Mouse (Mus musculus): ENCODE results near the gene Polr2e.

Gene Polr2e

GRCm38 (mm10) chr10:80017361-80017760, 22.2 kb downstream of the Polr2e start:
- DNase-seq (ENCODE audit: inconsistent ontology term) = no peak

DNA sequence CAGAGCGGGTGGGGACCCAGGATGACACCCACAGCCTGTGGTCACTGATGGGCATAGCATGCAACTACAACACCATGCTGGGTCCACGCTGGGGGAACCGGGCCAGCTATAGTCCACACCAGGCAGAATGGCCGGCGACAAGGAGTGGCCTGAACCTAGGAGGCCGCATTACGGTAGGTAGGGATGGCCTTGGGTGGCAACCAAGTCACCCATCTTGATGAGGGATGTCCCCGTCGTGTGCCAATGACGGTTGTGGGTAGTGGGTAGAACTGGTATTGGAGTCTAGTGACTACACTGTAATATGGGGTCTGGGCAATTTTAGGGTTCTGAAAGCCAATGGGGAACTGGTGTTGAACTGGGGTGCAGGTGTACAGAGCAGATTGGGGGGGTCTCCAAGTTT, 22.7 kb downstream of the Polr2e start:
- no peak for DNase-seq (ENCODE audit: inconsistent ontology term)

- no peak for DNase-seq (ENCODE audit: inconsistent ontology term)
Measured at GRCm38 (mm10) chr10:80016511-80016910, 23.1 kb downstream of the Polr2e start, which contains the start of gene Arhgap45. Arhgap45 (plus strand) TSS chr10:80016653.

- no peak for DNase-seq (ENCODE audit: inconsistent ontology term)
Measured at GRCm38 (mm10) chr10:80015583-80015982, 24.0 kb downstream of the Polr2e start.

- DNase-seq (ENCODE audit: inconsistent ontology term) = no peak
Measured at GRCm38 (mm10) chr10:80014484-80015290, 24.9 kb downstream of the Polr2e start.

- DNase-seq (ENCODE audit: inconsistent ontology term) = no peak
Measured at GRCm38 (mm10) chr10:80013609-80014008, 26.0 kb downstream of the Polr2e start.

- DNase-seq (ENCODE audit: inconsistent ontology term) = no peak
Measured at GRCm38 (mm10) chr10:80011740-80012139, 27.9 kb downstream of the Polr2e start.

- no peak for DNase-seq (ENCODE audit: inconsistent ontology term)
Measured at GRCm38 (mm10) chr10:80004233-80004705, 35.3 kb downstream of the Polr2e start.

DNA sequence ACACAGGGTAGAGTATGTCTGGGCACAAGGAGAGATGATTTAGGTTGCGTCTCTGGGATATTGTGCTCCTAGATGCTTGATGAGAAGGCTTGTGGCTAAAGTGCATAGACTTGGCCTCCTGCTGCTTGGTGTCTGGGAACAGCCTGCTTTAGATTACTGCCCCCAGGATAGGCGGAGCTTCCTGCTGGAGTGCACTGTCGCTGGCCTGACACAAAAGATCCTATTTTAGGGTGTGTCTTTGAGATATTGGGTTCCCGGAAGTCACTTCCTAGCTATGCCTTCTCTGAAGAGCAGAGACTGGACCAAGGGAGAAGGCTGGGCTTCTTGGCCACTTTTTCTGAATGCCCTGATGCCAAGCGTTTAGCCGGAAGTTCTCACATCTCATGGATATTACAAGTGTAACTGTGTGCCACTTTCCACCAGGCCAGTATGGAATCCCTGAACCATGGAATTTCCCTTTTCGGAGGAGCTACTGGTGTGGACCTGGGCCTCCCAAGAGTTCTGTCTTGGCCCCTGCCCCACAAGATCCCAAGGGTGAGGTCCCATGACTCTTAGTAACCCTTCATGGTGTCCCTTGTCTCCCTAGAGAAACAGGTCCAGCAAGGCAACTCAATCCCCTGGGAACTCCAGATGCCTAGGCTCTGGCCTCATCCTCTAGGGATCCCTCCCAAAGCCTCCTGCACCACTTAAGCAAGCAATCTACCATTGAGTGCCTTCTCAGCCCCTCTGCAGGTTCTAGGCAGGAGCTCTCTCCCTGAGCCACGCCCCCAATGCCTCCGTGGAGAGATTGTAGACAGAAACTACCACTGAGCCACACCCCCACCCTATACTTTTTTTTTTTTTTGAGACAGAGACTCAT, 36.0 kb downstream of the Polr2e start:
- no peak for DNase-seq (ENCODE audit: inconsistent ontology term)

DNA sequence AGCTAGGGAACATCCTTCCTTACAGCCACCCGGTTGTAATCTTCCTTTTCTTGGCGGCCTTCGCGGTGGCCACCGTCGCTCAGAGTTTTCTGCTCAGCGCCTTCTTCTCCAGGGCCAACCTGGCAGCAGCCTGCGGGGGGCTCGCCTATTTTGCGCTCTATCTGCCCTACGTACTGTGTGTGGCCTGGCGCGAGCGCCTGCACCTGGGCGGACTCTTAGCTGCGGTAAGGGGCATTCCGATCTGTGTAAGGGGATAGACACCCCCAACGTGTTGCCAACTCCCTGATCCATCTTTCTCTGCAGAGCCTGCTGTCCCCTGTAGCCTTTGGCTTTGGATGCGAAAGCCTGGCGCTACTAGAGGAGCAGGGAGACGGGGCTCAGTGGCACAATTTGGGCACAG, 36.8 kb downstream of the Polr2e start:
- DNase-seq (ENCODE audit: inconsistent ontology term) = no peak

DNA sequence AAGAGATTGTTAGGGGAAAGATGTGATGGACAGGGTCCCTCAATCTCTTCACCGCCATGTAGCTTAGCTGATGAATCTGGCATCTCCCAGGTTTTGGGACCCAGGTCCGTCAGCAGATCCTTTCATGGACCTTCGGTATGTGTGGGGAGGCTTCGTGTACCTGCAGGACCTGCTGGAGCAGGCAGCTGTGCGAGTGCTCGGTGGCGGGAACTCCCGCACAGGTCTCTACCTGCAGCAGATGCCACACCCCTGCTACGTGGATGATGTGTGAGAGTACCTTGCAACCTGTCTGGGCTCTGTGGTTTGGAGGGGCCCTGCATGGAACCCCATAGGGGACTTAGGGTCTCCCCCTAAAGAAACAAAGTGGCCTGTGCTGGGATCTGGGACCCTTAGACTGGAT, 37.6 kb downstream of the Polr2e start:
- no peak for DNase-seq (ENCODE audit: inconsistent ontology term)

DNA sequence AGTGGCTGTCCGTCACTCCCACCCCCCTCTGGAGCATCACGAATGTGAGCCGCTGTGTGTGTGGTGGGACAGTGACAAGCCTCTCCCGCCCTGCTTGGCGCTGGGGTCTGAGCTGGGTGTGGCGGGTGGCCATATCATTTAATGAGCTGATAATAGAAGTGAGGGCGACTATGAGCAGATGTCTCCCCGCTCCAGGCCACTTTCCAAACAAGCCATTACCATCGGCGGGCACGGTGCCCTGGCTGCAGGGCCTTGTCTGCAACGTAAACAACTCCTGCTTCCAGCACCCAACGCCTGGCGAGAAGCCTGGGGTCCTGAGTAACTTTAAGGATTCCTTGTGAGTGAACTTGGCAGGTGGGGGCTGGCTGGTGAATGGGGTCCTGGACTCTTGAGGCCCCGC, 41.8 kb downstream of the Polr2e start:
- DNase-seq (ENCODE audit: inconsistent ontology term) = peak; percentile 67

- DNase-seq (ENCODE audit: inconsistent ontology term) = peak; percentile 72
Measured at GRCm38 (mm10) chr10:79997034-79997760, 42.4 kb downstream of the Polr2e start.

GRCm38 (mm10) chr10:79996272-79997033, 43.1 kb downstream of the Polr2e start, which contains the start of gene Abca7:
Abca7 (plus strand) TSS chr10:79996494.
- peak; percentile 97 for DNase-seq (ENCODE audit: inconsistent ontology term)

DNA sequence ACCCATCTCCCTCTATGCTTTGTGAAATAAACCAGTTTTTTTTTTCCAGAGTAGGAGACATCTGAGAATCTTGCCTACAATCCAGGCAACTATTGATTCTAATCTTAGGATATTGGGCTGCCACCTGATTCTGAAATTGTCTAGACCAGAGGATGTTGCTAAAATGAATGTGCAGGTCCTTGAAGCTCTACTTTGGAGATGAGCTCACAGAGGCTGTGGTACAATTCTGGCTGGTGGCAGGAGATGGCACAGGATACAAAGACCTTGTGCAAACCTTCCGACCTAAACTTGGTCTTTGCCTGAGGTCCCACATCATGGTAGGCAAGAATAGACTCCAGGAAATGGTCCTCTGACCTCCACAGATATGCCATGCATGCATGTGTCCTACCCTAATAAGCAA, 44.0 kb downstream of the Polr2e start:
- DNase-seq (ENCODE audit: inconsistent ontology term) = no peak

DNA sequence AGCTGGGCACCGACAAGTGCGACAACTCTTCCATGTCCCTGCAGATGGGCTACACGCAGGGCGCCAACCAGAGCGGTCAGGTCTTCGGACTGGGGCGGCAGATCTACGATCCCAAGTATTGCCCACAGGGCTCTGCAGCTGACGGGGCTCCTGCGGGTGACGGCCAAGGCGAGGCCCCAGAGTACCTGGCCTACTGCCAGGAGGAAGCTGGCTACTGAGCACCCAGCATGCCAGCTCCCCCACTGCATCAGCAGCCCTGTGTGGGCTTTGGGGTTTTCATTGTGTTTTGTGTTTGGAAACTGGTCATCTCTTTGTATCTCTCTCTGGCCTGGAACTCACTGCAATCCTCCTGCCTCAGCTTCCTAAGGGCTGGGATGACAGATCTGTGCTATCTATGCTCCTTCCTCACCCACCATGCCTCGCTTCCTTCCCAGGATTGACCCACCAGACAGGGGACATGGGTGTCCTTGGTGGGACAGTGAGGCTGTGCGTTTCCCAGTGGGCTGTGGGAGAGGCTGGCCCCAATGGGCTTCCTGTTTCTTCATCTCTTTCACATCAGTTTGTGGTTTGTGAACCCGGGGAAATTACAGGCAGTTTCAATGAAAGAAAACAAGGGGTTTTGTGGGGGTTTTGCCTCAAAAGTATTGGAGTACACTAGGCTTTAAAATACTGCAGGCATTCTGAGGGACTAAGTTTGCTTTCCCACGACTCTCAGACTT, 45.0 kb downstream of the Polr2e start:
- no peak for DNase-seq (ENCODE audit: inconsistent ontology term)

DNA sequence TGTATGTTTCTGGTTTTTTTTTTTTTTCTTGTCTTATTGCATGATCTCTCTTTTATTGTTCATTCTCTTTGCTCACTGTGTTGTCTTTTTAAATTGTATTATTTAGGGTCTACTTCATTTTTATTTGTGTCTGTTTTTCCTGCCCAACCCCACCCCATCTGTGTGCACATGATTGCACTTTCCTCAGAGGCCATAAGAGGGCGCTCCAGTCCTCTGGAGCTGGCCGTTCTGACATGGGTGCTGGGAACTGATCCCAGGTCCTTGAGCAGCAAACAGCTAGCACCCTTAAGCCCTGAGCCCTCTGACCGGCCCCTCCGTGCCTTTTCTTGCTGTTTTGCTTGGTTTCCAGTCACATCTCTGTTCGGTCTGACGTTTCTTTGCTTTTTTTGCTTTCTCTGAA, 48.0 kb downstream of the Polr2e start:
- no peak for DNase-seq (ENCODE audit: inconsistent ontology term)

GRCm38 (mm10) chr10:79991099-79991498, 48.5 kb downstream of the Polr2e start:
- DNase-seq (ENCODE audit: inconsistent ontology term) = peak; percentile 19

- peak; percentile 86 for DNase-seq (ENCODE audit: inconsistent ontology term)
Measured at GRCm38 (mm10) chr10:79989870-79990269, 49.7 kb downstream of the Polr2e start.

- no peak for DNase-seq (ENCODE audit: inconsistent ontology term)
Measured at GRCm38 (mm10) chr10:79989272-79989786, 50.3 kb downstream of the Polr2e start.

All from Muller cell, postnatal 12 days (primary cell).